Mouse (Mus musculus) limb, embryonic 14.5 days (tissue): ENCODE data around the gene Sh2b3. TPM values are rescaled to one million over a fixed set of nuclear protein-coding genes. Genes with fewer than 3 reads are reported as not detected.

Experiments used
- ATAC-seq: fragments of 200-750 bp; cut with Nextera tagmentation; 2 replicates; pipeline ENCODE4 v1.8.0; 2017; ENCODE audit warnings: low read depth, moderate number of reproducible peaks, moderate TSS enrichment; ENCODE audit not compliant: low FRiP score
- DNase-seq: peaks from one replicate; pipeline ENCODE4 v3.0.0-alpha.2; 2015; ENCODE audit warnings: low spot score
- H3K27ac ChIP-seq: fragments of 300-500 bp; sonication (generic); replicated peaks from 2 replicates; pipeline ENCODE4 v1.5.1; 2014; ENCODE audit warnings: low read depth, mild to moderate bottlenecking, low read length, moderate library complexity, mixed read lengths
- H3K27me3 ChIP-seq: fragments of 300-500 bp; sonication (generic); 2 replicates; pipeline ENCODE4 v1.6.1; 2014; ENCODE audit warnings: low read length, mixed read lengths; ENCODE audit not compliant: control insufficient read depth, insufficient read depth
- H3K36me3 ChIP-seq: fragments of 300-500 bp; sonication (generic); 2 replicates; pipeline ENCODE4 v1.6.1; 2014; ENCODE audit warnings: mild to moderate bottlenecking, low read length, moderate library complexity, mixed read lengths; ENCODE audit not compliant: control insufficient read depth, insufficient read depth
- H3K4me1 ChIP-seq: fragments of 300-500 bp; sonication (generic); 2 replicates; pipeline ENCODE4 v1.6.1; 2014; ENCODE audit warnings: antibody characterized with exemption, low read length, mixed read lengths; ENCODE audit not compliant: control insufficient read depth, insufficient read depth
- H3K4me2 ChIP-seq: fragments of 300-500 bp; sonication (generic); replicated peaks from 2 replicates; pipeline ENCODE4 v1.6.1; 2014; ENCODE audit warnings: low read depth, mild to moderate bottlenecking, low read length, moderate library complexity; ENCODE audit not compliant: severe bottlenecking
- H3K4me3 ChIP-seq: fragments of 300-500 bp; sonication (generic); replicated peaks from 2 replicates; pipeline ENCODE4 v1.5.1; 2014; ENCODE audit warnings: low read length
- H3K9ac ChIP-seq: fragments of 300-500 bp; sonication (generic); 2 replicates; pipeline ENCODE4 v1.6.1; 2014; ENCODE audit warnings: mild to moderate bottlenecking, low read depth, low read length, moderate library complexity; ENCODE audit not compliant: severe bottlenecking
- H3K9me3 ChIP-seq: fragments of 300-500 bp; sonication (generic); 2 replicates; pipeline ENCODE4 v1.6.1; 2016; ENCODE audit warnings: low read length; ENCODE audit not compliant: control insufficient read depth
- POLR2A ChIP-seq: fragments of 200-500 bp; IDR thresholded peaks from 2 replicates; pipeline ENCODE4 v1.8.0; 2012; ENCODE audit warnings: inconsistent platforms, mild to moderate bottlenecking, moderate library complexity, borderline replicate concordance; ENCODE audit not compliant: insufficient read depth, insufficient read length; ENCODE audit errors: extremely low read depth
- WGBS: fragments of 180-500 bp; shearing (Covaris S2); extraction: QIAGEN DNeasy Blood & Tissue Kit; methylation state at CpG from one replicate; pipeline ENCODE4 v1.1.7; 2014; 5-methylcytosine and 5-hydroxymethylcytosine counted together
- polyA plus RNA-seq, 2 experiments: library from polyadenylated mRNA; depleted of rRNA in 1 of 2; stranded (reverse) in 1 of 2; unstranded in 1 of 2; fragments of >200 nt; fragmentation: Nextera tagmentation in 1 of 2; extraction: Ambion mirVana in 1 of 2; gene quantifications; 2 replicates each; pipeline versions ENCODE4 v1.2.1 to v1.2.3; 2012 to 2014

Gene Sh2b3
- polyA plus RNA-seq, 2 experiments, result 18.5 to 24.1 TPM

- Histone ChIP-seq H3K36me3 (peaks cover 84% of the 10 kb centered on the region), H3K4me3 (no peak overlapping the region), H3K4me1 (no peaks in the 10 kb centered on the region), H3K9ac (no peak overlapping the region), H3K27ac (no peak overlapping the region), H3K4me2 (no peak overlapping the region), H3K27me3 (no peaks in the 10 kb centered on the region), H3K9me3 (no peaks in the 10 kb centered on the region)
- ATAC-seq (no peak), DNase-seq (no peak)
- TF ChIP-seq POLR2A, result no peak
- 83% methylated on average over 8 of the region's 8 CpGs for WGBS
These were observed 21.5 kb downstream of the Sh2b3 start for GRCm38 (mm10) chr5:121815867-121816380.

GRCm38 (mm10) chr5:121815067-121815466 is 22.4 kb downstream of the Sh2b3 start:
- Histone ChIP-seq H3K9me3 (no peaks in the 10 kb centered on the region), H3K36me3 (peaks cover 87% of the 10 kb centered on the region), H3K4me3 (no peak overlapping the region), H3K27ac (no peak overlapping the region), H3K4me2 (no peak overlapping the region), H3K9ac (no peak overlapping the region), H3K4me1 (no peaks in the 10 kb centered on the region), H3K27me3 (no peaks in the 10 kb centered on the region)
- ATAC-seq (no peak), DNase-seq (peak; percentile 71)
- 65% methylated on average over 3 of the region's 3 CpGs for WGBS
- TF ChIP-seq POLR2A, result no peak

GRCm38 (mm10) chr5:121813744-121814143 is 23.7 kb downstream of the Sh2b3 start:
- H3K27ac ChIP-seq, result no peak overlapping the region
- 91% methylated on average over 10 of the region's 10 CpGs for WGBS

GRCm38 (mm10) chr5:121812526-121813243 is 24.8 kb downstream of the Sh2b3 start:
- Histone ChIP-seq H3K36me3 (peaks cover 76% of the 10 kb centered on the region), H3K27me3 (no peaks in the 10 kb centered on the region), H3K9me3 (no peaks in the 10 kb centered on the region), H3K4me3 (no peak overlapping the region), H3K4me1 (no peaks in the 10 kb centered on the region), H3K4me2 (no peak overlapping the region), H3K27ac (no peak overlapping the region), H3K9ac (no peak overlapping the region)
- ATAC-seq, result no peak
- TF ChIP-seq POLR2A, result no peak
- no peak for DNase-seq
- 81% methylated on average over 7 of the region's 7 CpGs for WGBS

More at GRCm38 (mm10) chr5:121813744-121814143, 23.7 kb downstream of the Sh2b3 start:
- Histone ChIP-seq H3K4me3 (no peak overlapping the region), H3K27me3 (no peaks in the 10 kb centered on the region), H3K36me3 (peaks cover 79% of the 10 kb centered on the region), H3K4me1 (no peaks in the 10 kb centered on the region), H3K4me2 (no peak overlapping the region), H3K9ac (no peak overlapping the region), H3K9me3 (no peaks in the 10 kb centered on the region)
- no peak for TF ChIP-seq POLR2A
- ATAC-seq, result no peak
- DNase-seq, result no peak

GRCm38 (mm10) chr5:121811485-121811931 is 25.9 kb downstream of the Sh2b3 start:
- Histone ChIP-seq H3K9me3 (no peaks in the 10 kb centered on the region), H3K27me3 (no peaks in the 10 kb centered on the region), H3K36me3 (peaks cover 66% of the 10 kb centered on the region), H3K4me2 (no peak overlapping the region), H3K9ac (no peak overlapping the region), H3K4me3 (no peak overlapping the region), H3K4me1 (no peaks in the 10 kb centered on the region), H3K27ac (no peak overlapping the region)
- WGBS, result 90% methylated on average over 5 of the region's 5 CpGs
- TF ChIP-seq POLR2A, result no peak
- ATAC-seq (no peak), DNase-seq (no peak)
